Mouse (Mus musculus): ENCODE measurements at regions not wholly inside any gene's neighbourhood (a gene's known extent, or its start where the extent isn't known, plus 50 kb on each side); places are given as distances from the start of the nearest gene placed in this dataset.

- no peak for TF ChIP-seq CTCF (conservative IDR thresholded peaks at IDR 0.05; ENCODE audit: insufficient read depth, insufficient read length, low read depth, low read length)
- no peak for TF ChIP-seq POLR2A (IDR thresholded peaks at IDR 0.05; ENCODE audit: low read depth, low read length)
Measured at GRCm38 (mm10) chr5:106295538-106295937, 162.4 kb downstream of the Barhl2 start.

Measured in kidney, adult 2 months (tissue).